14 mouse cellular contexts compared by ENCODE assay signal in the genomic region with DNA sequence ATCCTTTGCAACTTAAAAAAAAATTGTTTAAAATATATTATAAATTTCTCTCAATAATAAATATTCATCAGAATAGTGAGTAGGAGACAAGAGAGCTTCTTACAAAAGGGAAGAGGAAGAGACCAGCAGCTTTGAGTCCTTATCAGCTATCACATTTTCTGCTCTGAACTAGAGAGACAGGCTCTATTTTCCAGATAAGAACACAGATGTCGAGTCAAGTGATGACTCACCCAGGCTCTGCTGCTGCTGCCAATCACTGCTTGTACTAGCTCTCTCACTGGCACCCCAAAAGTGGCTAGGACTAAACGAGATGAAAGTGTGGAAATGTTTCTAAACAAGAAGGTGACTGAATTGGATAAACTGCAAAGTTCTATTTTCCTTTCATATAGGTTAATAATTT. TPM values are rescaled to one million over a fixed set of nuclear protein-coding genes. Genes with fewer than 3 reads are reported as not detected.
DNase-seq lines count a peak whose midpoint lies in the region; ATAC-seq and TF ChIP-seq lines count a peak whose summit lies in the region.
"Had no signal": no experiment of that assay in that cellular context is flagged by ENCODE, and none has a peak within 500 bp of the region (broad histone marks: within the 10 kb centered on the region; RNA-seq: fewer than 3 reads in every experiment).

No protein-coding gene starts in this region.

- no peak overlapping the region for H3K27ac ChIP-seq in liver, embryonic 16.5 days (ENCODE audit: low read length)
- H3K27ac ChIP-seq in intestine, postnatal 0 days (ENCODE audit: low read depth, low read length) = no peak overlapping the region
- no peak overlapping the region for H3K27ac ChIP-seq in hindbrain, embryonic 16.5 days (ENCODE audit: low read depth, low read length)
- H3K27ac ChIP-seq: forebrain, embryonic 15.5 days; hindbrain, embryonic 15.5 days; macrophage; neural tube, embryonic 13.5 days had no signal

- H3K4me2 ChIP-seq in liver, embryonic 16.5 days (ENCODE audit: low read depth, low read length) = no peak overlapping the region
- H3K4me2 ChIP-seq in intestine, postnatal 0 days (replicated peaks; ENCODE audit: low read depth) = no peak overlapping the region
- no peak overlapping the region for H3K4me2 ChIP-seq in hindbrain, embryonic 16.5 days (ENCODE audit: low read length)
- H3K4me2 ChIP-seq: forebrain, embryonic 15.5 days; hindbrain, embryonic 15.5 days; neural tube, embryonic 13.5 days had no signal

- no peaks in the 10 kb centered on the region; the same call in 1 of the 2 replicates for H3K4me1 ChIP-seq in liver, embryonic 16.5 days (ENCODE audit: control insufficient read depth, low read depth, low read length)
- H3K4me1 ChIP-seq in intestine, postnatal 0 days (replicated peaks; ENCODE audit: control insufficient read depth, insufficient read depth, low read length) = no peaks in the 10 kb centered on the region
- no peaks in the 10 kb centered on the region for H3K4me1 ChIP-seq in hindbrain, embryonic 16.5 days (ENCODE audit: control insufficient read depth, insufficient read depth, low read depth, low read length)

- no peak overlapping the region for H3K4me3 ChIP-seq in liver, embryonic 16.5 days (ENCODE audit: low read depth, low read length)
- H3K4me3 ChIP-seq in intestine, postnatal 0 days (ENCODE audit: low read depth, low read length) = no peak overlapping the region
- H3K4me3 ChIP-seq in hindbrain, embryonic 16.5 days (ENCODE audit: low read length) = no peak overlapping the region
- H3K4me3 ChIP-seq: forebrain, embryonic 15.5 days; hindbrain, embryonic 15.5 days; neural tube, embryonic 13.5 days had no signal

- TF ChIP-seq CTCF in intestine, postnatal 0 days (IDR thresholded peaks at IDR 0.05; ENCODE audit: low read depth) = no peak

- no peak overlapping the region for H3K9ac ChIP-seq in liver, embryonic 16.5 days (ENCODE audit: low read depth, low read length)
- no peak overlapping the region for H3K9ac ChIP-seq in intestine, postnatal 0 days (ENCODE audit: low read depth, low read length)
- no peak overlapping the region for H3K9ac ChIP-seq in hindbrain, embryonic 16.5 days (ENCODE audit: low read depth, low read length)
- H3K9ac ChIP-seq: forebrain, embryonic 15.5 days; hindbrain, embryonic 15.5 days; neural tube, embryonic 13.5 days had no signal

- no peak for DNase-seq in frontal cortex, postnatal 36 days (ENCODE audit: low spot score in 2 of 2)
- DNase-seq in CD4-positive helper T cell, adult 2 months (ENCODE audit: low read depth, low spot score) = peak; percentile 6
- peak; percentile 23 for DNase-seq in c-Kit-positive CD71-negative TER-119-negative erythroid progenitor cells, embryonic 14.5 days (ENCODE audit: low read depth)
- no peak for DNase-seq in spleen, postnatal 36 days (ENCODE audit: low spot score in 2 of 2)
- DNase-seq: gastrocnemius, postnatal 25 days had no signal

- H3K36me3 ChIP-seq in liver, embryonic 16.5 days (ENCODE audit: control insufficient read depth, insufficient read depth) = no peaks in the 10 kb centered on the region
- no peaks in the 10 kb centered on the region for H3K36me3 ChIP-seq in intestine, postnatal 0 days (ENCODE audit: control insufficient read depth, insufficient read depth)
- H3K36me3 ChIP-seq in hindbrain, embryonic 16.5 days (ENCODE audit: control insufficient read depth, insufficient read depth, low read length) = no peaks in the 10 kb centered on the region
- H3K36me3 ChIP-seq: forebrain, embryonic 15.5 days had no signal

- peak; percentile 69; the same call in 1 of the 2 replicates for ATAC-seq in frontal cortex, adult (ENCODE audit: low TSS enrichment)
- ATAC-seq in liver, embryonic 16.5 days (ENCODE audit: low read depth) = peak; percentile 43; the same call in 1 of the 2 replicates
- no peak for ATAC-seq in intestine, postnatal 0 days
- no peak for ATAC-seq in hindbrain, embryonic 16.5 days
- ATAC-seq: forebrain, embryonic 15.5 days; midbrain, embryonic 16.5 days had no signal

- H3K9me3 ChIP-seq in liver, embryonic 16.5 days (replicated peaks; ENCODE audit: control insufficient read depth, low read length) = no peaks in the 10 kb centered on the region
- H3K9me3 ChIP-seq in intestine, postnatal 0 days (ENCODE audit: control insufficient read depth) = no peaks in the 10 kb centered on the region
- no peaks in the 10 kb centered on the region for H3K9me3 ChIP-seq in hindbrain, embryonic 16.5 days (ENCODE audit: control insufficient read depth, low read length)
- H3K9me3 ChIP-seq: forebrain, embryonic 15.5 days; hindbrain, embryonic 15.5 days; neural tube, embryonic 13.5 days had no signal

- WGBS in liver, embryonic 16.5 days (ENCODE audit: insufficient replicate concordance) = 7% methylated on average over 2 of the region's 2 CpGs
- 24% methylated on average over 2 of the region's 2 CpGs for WGBS in intestine, postnatal 0 days
- WGBS in hindbrain, embryonic 16.5 days = 76% methylated on average over 2 of the region's 2 CpGs

- H3K27me3 ChIP-seq in liver, embryonic 16.5 days (ENCODE audit: control insufficient read depth, insufficient read depth, low read depth, low read length) = no peaks in the 10 kb centered on the region
- H3K27me3 ChIP-seq in intestine, postnatal 0 days (replicated peaks; ENCODE audit: control insufficient read depth, insufficient read depth, low read length) = no peaks in the 10 kb centered on the region
- H3K27me3 ChIP-seq in hindbrain, embryonic 16.5 days (replicated peaks; ENCODE audit: control insufficient read depth, insufficient read depth, low read length) = no peaks in the 10 kb centered on the region
- H3K27me3 ChIP-seq: forebrain, embryonic 15.5 days; hindbrain, embryonic 15.5 days; neural tube, embryonic 13.5 days had no signal

RNA-seq across cellular contexts. Expression of a gene that starts 39.5 kb away (rescaled TPM):
- polyA plus RNA-seq in liver, embryonic 16.5 days (2015; fragmentation: Nextera tagmentation; extraction: Ambion mirVana) = 5.8 and 6.0 TPM in 2 replicates
- polyA plus RNA-seq in intestine, postnatal 0 days (2015; fragmentation: Nextera tagmentation; extraction: Ambion mirVana) = 8.1 and 10.9 TPM in 2 replicates
- 26.4 and 27.2 TPM in 2 replicates for polyA plus RNA-seq in hindbrain, embryonic 16.5 days (2015; fragmentation: Nextera tagmentation; extraction: Ambion mirVana)

RNA-seq across cellular contexts. Expression of a gene that starts 56.3 kb away (rescaled TPM):
- polyA plus RNA-seq in liver, embryonic 16.5 days (2015; fragmentation: Nextera tagmentation; extraction: Ambion mirVana) = 0.19 and 0.92 TPM in 2 replicates
- 2.1 and 5.1 TPM in 2 replicates for polyA plus RNA-seq in intestine, postnatal 0 days (2015; fragmentation: Nextera tagmentation; extraction: Ambion mirVana)
- 0.57 and 0.64 TPM in 2 replicates for polyA plus RNA-seq in hindbrain, embryonic 16.5 days (2015; fragmentation: Nextera tagmentation; extraction: Ambion mirVana)

Comparison
In these comparisons a context has a peak if more than half of its experiments do, and no peak if none do; other contexts are left out.
1. ATAC-seq: peak in frontal cortex, adult (single experiment) and liver, embryonic 16.5 days (single experiment); none in intestine, postnatal 0 days (single experiment) and hindbrain, embryonic 16.5 days (single experiment).
2. DNase-seq: peak in CD4-positive helper T cell, adult 2 months (single experiment) and c-Kit-positive CD71-negative TER-119-negative erythroid progenitor cells, embryonic 14.5 days (single experiment); none in frontal cortex, postnatal 36 days (0 of 2) and spleen, postnatal 36 days (0 of 2).